Mouse (Mus musculus) heart, embryonic 16.5 days (tissue): ENCODE measurements around the gene Cables2. TPM values are rescaled to one million over a fixed set of nuclear protein-coding genes. Genes with fewer than 3 reads are reported as not detected.

Experiments used
- ATAC-seq: fragments of 200-750 bp; cut with Nextera tagmentation; replicated peaks from 2 replicates; pipeline ENCODE4 v1.8.0; 2017; ENCODE audit warnings: moderate number of reproducible peaks; ENCODE audit not compliant: insufficient read depth, low FRiP score; ENCODE audit errors: extremely low read depth
- H3K27ac ChIP-seq: fragments of 300-500 bp; sonication (generic); 2 replicates; pipeline ENCODE4 v1.5.1; 2014; ENCODE audit warnings: mild to moderate bottlenecking, low read length, control low read depth, moderate library complexity
- H3K27me3 ChIP-seq: fragments of 300-500 bp; sonication (generic); 2 replicates; pipeline ENCODE4 v1.6.1; 2014; ENCODE audit warnings: low read length, mixed read lengths; ENCODE audit not compliant: control insufficient read depth, insufficient read depth
- H3K36me3 ChIP-seq: fragments of 300-500 bp; sonication (generic); 2 replicates; pipeline ENCODE4 v1.6.1; 2014; ENCODE audit not compliant: control insufficient read depth, insufficient read depth
- H3K4me1 ChIP-seq: fragments of 300-500 bp; sonication (generic); 2 replicates; pipeline ENCODE4 v1.6.1; 2014; ENCODE audit warnings: low read length, mixed read lengths; ENCODE audit not compliant: control insufficient read depth, insufficient read depth
- H3K4me2 ChIP-seq: fragments of 300-500 bp; sonication (generic); 2 replicates; pipeline ENCODE4 v1.6.1; 2014; ENCODE audit warnings: low read depth, mild to moderate bottlenecking, control low read depth, low read length
- H3K4me3 ChIP-seq: fragments of 300-500 bp; sonication (generic); 2 replicates; pipeline ENCODE4 v1.5.1; 2014; ENCODE audit warnings: mild to moderate bottlenecking, control low read depth, low read length
- H3K9ac ChIP-seq: fragments of 300-500 bp; sonication (generic); 2 replicates; pipeline ENCODE4 v1.6.1; 2014; ENCODE audit warnings: low read length, control low read depth
- H3K9me3 ChIP-seq: fragments of 300-500 bp; sonication (generic); replicated peaks from 2 replicates; pipeline ENCODE4 v1.6.1; 2016; ENCODE audit warnings: low read length; ENCODE audit not compliant: control insufficient read depth
- WGBS: fragments of 180-500 bp; shearing (Covaris S2); extraction: QIAGEN DNeasy Blood & Tissue Kit; methylation state at CpG from one replicate; pipeline ENCODE4 v1.1.7; 2014; 5-methylcytosine and 5-hydroxymethylcytosine counted together
- polyA plus RNA-seq: library from polyadenylated mRNA; unstranded; fragments of >200 nt; fragmentation: Nextera tagmentation; extraction: Ambion mirVana; gene quantifications from 2 replicates; pipeline ENCODE4 v1.2.1, GENCODE M21; 2015

Cables2 gene
- 6.1 and 9.9 TPM in 2 replicates for polyA plus RNA-seq

DNA sequence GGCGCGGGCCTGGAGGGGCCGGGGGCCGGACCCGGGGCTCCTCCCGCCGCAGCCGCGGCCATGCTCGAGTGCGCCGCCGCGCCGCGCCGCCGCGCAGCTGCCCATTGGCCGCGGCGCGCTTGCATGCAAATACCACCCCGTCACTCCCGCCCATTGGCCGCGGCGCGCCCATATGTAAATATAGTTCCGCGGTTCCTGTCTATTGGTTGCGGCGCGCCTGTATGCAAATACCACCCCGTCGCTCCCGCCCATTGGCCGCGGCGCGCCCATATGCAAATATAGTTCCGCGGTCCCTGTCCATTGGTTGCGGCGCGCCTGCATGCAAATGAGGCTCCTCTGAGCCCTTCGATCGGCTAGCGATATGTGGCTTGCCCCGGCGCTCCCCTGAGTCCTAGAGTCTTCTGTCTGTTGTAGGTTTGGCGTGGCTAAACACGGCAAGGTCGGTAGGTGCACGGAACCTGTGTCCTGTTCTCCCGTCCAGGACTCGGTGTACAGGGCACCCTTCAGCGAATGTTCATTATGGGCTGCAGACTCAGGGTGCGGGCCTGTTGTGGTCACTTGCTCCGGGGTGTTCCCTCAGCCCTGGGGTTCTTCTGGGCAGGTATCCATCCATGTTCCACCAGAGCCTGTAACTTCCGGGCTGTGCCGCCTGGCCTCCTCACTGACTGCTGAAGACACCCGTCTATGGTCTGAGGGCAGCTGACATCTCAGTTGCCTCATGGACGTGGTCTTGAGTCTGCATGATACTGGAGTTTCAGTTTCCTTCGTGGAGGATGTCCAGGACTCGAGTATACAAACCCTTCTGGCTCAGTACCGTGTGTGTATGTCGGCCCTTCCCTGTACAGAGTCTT is at the start of gene Cables2:
Gene Cables2, minus strand, starts transcription at position 103 of the 851 bp plus-strand sequence.
- 5% methylated on average over 67 of the region's 68 CpGs for WGBS
- H3K9me3 ChIP-seq, result no peaks in the 10 kb centered on the region
- peak within 1 kb of the TSS; percentile 87 for H3K4me3 ChIP-seq
- H3K36me3 ChIP-seq, result peaks cover 3% of the 10 kb centered on the region; the same call in 1 of the 2 replicates
- peak within 1 kb of the TSS; percentile 71 for H3K27ac ChIP-seq
- peaks cover 32% of the 10 kb centered on the region for H3K4me1 ChIP-seq
- H3K9ac ChIP-seq, result peak within 1 kb of the TSS; percentile 95
- H3K4me2 ChIP-seq, result peak within 1 kb of the TSS; percentile 92
- no peaks in the 10 kb centered on the region for H3K27me3 ChIP-seq
- ATAC-seq, result peak; percentile 92

- Histone ChIP-seq H3K4me3 (no peak overlapping the region), H3K9ac (no peak overlapping the region), H3K4me2 (peak overlapping the region; percentile 18), H3K27ac (peak overlapping the region; percentile 56), H3K36me3 (no peaks in the 10 kb centered on the region), H3K9me3 (no peaks in the 10 kb centered on the region), H3K4me1 (peaks cover 22% of the 10 kb centered on the region), H3K27me3 (no peaks in the 10 kb centered on the region)
- ATAC-seq, result peak; percentile 67; the same call in 1 of the 2 replicates
- WGBS, result 9% methylated on average over 14 of the region's 14 CpGs
These were observed 49.5 kb upstream of the Cables2 start for GRCm38 (mm10) chr2:180322674-180323355.

DNA sequence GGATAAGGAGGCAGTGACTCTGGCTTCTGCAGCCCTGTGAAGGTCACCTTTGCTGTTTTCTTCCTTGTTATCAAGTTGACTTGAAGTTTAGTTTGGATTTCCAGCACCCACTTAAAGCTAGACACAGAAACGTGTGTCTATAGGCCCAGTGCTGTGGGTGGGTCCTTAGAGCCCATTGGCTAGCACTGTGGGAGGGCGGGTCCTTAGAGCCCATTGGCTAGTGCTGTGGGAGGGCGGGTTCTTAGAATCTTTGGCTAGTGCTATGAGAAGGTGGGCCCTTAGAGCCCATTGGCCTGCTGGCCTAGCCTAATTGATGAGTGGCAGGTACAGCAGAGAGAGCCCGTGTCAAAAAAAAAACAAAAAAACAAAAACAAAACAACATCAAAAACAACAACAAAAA is 46.9 kb upstream of the Cables2 start:
- Histone ChIP-seq H3K4me2 (no peak overlapping the region), H3K4me1 (peaks cover 30% of the 10 kb centered on the region), H3K9me3 (no peaks in the 10 kb centered on the region), H3K36me3 (no peaks in the 10 kb centered on the region), H3K27me3 (no peaks in the 10 kb centered on the region), H3K9ac (no peak overlapping the region), H3K27ac (no peak overlapping the region), H3K4me3 (no peak overlapping the region)
- WGBS, result 69% methylated on average over 4 of the region's 4 CpGs
- no peak for ATAC-seq

DNA sequence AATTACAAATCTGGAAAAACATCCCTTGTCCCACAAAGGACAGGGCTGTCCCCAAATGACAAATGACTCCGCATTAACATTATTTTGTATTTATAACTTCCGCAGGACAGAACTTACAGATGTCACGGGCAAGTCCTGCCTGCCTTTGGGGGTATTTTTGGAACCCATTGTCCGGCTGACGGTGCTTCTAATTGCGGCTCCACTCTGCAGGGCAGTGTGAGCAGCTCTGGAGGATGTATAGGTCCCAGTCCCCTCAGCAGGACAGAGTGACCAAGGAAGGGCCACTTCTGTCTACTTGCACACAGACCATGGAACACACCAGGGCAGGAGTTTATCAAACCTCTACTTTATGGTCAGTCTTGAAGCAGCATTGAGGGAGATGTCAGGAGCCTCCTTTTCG is 44.3 kb upstream of the Cables2 start:
- Histone ChIP-seq H3K9me3 (no peaks in the 10 kb centered on the region), H3K36me3 (no peaks in the 10 kb centered on the region), H3K9ac (peak overlapping the region; percentile 50), H3K27me3 (no peaks in the 10 kb centered on the region), H3K4me2 (no peak overlapping the region), H3K27ac (peak overlapping the region; percentile 21; the same call in 1 of the 2 replicates), H3K4me1 (peaks cover 18% of the 10 kb centered on the region), H3K4me3 (no peak overlapping the region)
- 45% methylated on average over 7 of the region's 7 CpGs for WGBS
- ATAC-seq, result no peak

DNA sequence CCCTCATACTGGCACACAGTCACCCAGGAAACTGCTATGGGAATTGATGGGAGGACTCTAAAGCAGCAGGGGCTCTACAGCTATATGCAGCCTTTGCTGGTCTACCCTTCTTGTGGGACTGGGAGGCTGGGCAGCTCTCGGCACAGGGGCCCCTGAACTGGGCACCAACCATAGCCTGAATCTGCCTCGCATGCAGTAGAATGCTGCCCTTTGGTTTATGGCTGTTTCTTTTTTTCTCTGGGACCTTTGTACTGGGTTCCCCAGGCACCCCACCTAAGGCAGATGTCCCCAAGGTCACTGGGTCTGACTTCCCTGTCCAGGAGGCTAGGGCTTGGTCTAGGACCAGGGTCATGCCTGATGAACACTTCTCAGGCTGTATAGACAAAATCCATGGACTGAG is 41.0 kb upstream of the Cables2 start:
- Histone ChIP-seq H3K9me3 (no peaks in the 10 kb centered on the region), H3K4me3 (no peak overlapping the region), H3K4me2 (no peak overlapping the region), H3K4me1 (peaks cover 25% of the 10 kb centered on the region), H3K9ac (no peak overlapping the region), H3K36me3 (no peaks in the 10 kb centered on the region), H3K27ac (no peak overlapping the region), H3K27me3 (no peaks in the 10 kb centered on the region)
- 80% methylated on average over 2 of the region's 2 CpGs for WGBS
- ATAC-seq, result no peak

DNA sequence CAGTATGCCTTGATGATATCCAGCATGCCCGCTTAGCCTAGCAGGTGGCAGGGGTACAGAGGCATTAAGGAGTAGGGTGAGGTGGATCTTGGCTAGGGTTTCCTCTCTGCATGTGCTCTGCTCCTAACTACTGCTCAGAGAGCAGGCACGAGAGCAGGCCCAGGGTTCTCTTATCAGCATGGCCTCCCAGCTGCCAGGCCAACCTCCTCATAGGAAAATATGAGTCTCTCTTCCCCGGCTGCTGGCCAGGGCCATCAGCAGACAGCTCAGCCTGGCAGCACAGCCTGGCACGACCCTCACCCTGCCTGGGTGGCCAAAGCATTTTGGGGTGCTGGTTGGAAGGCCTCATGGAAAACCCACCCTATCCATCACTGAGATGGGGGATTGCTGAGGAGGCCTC is 37.9 kb upstream of the Cables2 start:
- WGBS, result 31% methylated on average over 4 of the region's 4 CpGs
- Histone ChIP-seq H3K9me3 (no peaks in the 10 kb centered on the region), H3K36me3 (no peaks in the 10 kb centered on the region), H3K27me3 (no peaks in the 10 kb centered on the region), H3K4me1 (peaks cover 11% of the 10 kb centered on the region), H3K27ac (peak overlapping the region; percentile 35; the same call in 1 of the 2 replicates), H3K4me3 (no peak overlapping the region), H3K9ac (no peak overlapping the region; the same call in 1 of the 2 replicates), H3K4me2 (no peak overlapping the region)
- ATAC-seq, result peak; percentile 63

- no peaks in the 10 kb centered on the region for H3K9me3 ChIP-seq
- no peak overlapping the region for H3K4me2 ChIP-seq
- H3K36me3 ChIP-seq, result no peaks in the 10 kb centered on the region
- H3K27me3 ChIP-seq, result no peaks in the 10 kb centered on the region
- ATAC-seq, result no peak
- no peak overlapping the region for H3K4me3 ChIP-seq
- H3K4me1 ChIP-seq, result peaks cover 11% of the 10 kb centered on the region
- H3K27ac ChIP-seq, result no peak overlapping the region
- H3K9ac ChIP-seq, result no peak overlapping the region
- 41% methylated on average over 2 of the region's 2 CpGs for WGBS
These were observed 34.4 kb upstream of the Cables2 start for GRCm38 (mm10) chr2:180307680-180308079.

- H3K9me3 ChIP-seq, result peaks cover 8% of the 10 kb centered on the region
- no peaks in the 10 kb centered on the region for H3K36me3 ChIP-seq
- H3K4me2 ChIP-seq, result no peak overlapping the region
- H3K27me3 ChIP-seq, result no peaks in the 10 kb centered on the region
- WGBS, result 64% methylated on average over 8 of the region's 8 CpGs
- no peak overlapping the region for H3K9ac ChIP-seq
- H3K4me1 ChIP-seq, result peaks cover 10% of the 10 kb centered on the region
- no peak overlapping the region for H3K27ac ChIP-seq
- ATAC-seq, result 0 out of 2 replicates have a peak, but pooled peaks have one; percentile 19
- H3K4me3 ChIP-seq, result no peak overlapping the region
These were observed 33.3 kb upstream of the Cables2 start for GRCm38 (mm10) chr2:180306423-180307168.
